30 mouse cellular contexts compared by ENCODE assay signal in the genomic region with DNA sequence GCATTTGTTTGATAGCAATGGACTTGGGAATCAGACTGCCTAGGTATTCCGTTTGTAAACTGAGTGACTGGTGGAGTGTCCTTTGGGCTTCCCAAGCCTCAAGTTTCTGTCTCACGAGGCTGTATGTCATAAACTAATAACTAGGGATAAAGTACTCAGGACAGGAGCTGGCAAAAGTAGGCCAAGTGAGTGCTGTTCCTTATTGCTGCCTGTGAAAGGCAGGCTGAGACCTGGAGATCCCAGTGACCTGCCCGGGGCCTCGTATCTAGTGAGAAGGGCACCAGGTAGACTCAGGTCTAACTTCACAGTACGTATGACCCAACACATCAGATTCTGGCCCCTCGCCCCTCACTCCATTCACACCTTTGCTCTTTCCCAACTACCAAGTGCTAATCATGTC. TPM values are rescaled to one million over a fixed set of nuclear protein-coding genes. Genes with fewer than 3 reads are reported as not detected.
"Had no signal": no experiment of that assay in that cellular context is flagged by ENCODE, and none has a peak within 500 bp of the region (broad histone marks: within the 10 kb centered on the region; RNA-seq: fewer than 3 reads in every experiment).

No protein-coding gene starts in this region.

- H3K9ac ChIP-seq: embryonic facial prominence, embryonic 12.5 days; embryonic facial prominence, embryonic 13.5 days; embryonic facial prominence, embryonic 15.5 days; forebrain, embryonic 12.5 days; forebrain, embryonic 13.5 days; forebrain, embryonic 15.5 days; forebrain, postnatal 0 days had no signal

- H3K27ac ChIP-seq: embryonic facial prominence, embryonic 10.5 days; embryonic facial prominence, embryonic 12.5 days; embryonic facial prominence, embryonic 13.5 days; embryonic facial prominence, embryonic 15.5 days; forebrain, embryonic 10.5 days; forebrain, embryonic 12.5 days; forebrain, embryonic 13.5 days; forebrain, embryonic 15.5 days; gastrocnemius, adult 2 months; heart, adult 2 months had no signal

- H3K4me2 ChIP-seq: embryonic facial prominence, embryonic 12.5 days; embryonic facial prominence, embryonic 13.5 days; embryonic facial prominence, embryonic 15.5 days; forebrain, embryonic 12.5 days; forebrain, embryonic 13.5 days; forebrain, embryonic 15.5 days had no signal

- H3K4me3 ChIP-seq: embryonic facial prominence, embryonic 10.5 days; embryonic facial prominence, embryonic 12.5 days; embryonic facial prominence, embryonic 13.5 days; embryonic facial prominence, embryonic 15.5 days; erythroblast, embryonic 14.5 days; forebrain, embryonic 10.5 days; forebrain, embryonic 12.5 days; forebrain, embryonic 13.5 days; forebrain, embryonic 15.5 days; gastrocnemius, adult 2 months; heart, adult 2 months had no signal

- ATAC-seq: forebrain, embryonic 13.5 days; forebrain, embryonic 14.5 days; forebrain, embryonic 15.5 days; forebrain, embryonic 16.5 days; forebrain, postnatal 0 days had no signal

- DNase-seq: cerebellum, adult 9-10 months; cerebellum, adult 9-11 months; cerebellum, postnatal 10 days; cerebellum, postnatal 14 days; cerebellum, postnatal 25 days; cerebellum, postnatal 36 days; embryo, embryonic 11 days; forebrain, postnatal 0 days; gastrocnemius, adult 2 months; gastrocnemius, postnatal 10 days; gastrocnemius, postnatal 14 days; gastrocnemius, postnatal 25 days; gastrocnemius, postnatal 36 days; heart, adult 11 months; heart, adult 18-20 months; heart, adult 2 months had no signal

- H3K36me3 ChIP-seq: embryonic facial prominence, embryonic 10.5 days; embryonic facial prominence, embryonic 12.5 days; embryonic facial prominence, embryonic 13.5 days; embryonic facial prominence, embryonic 15.5 days; forebrain, embryonic 10.5 days; forebrain, embryonic 12.5 days; forebrain, embryonic 15.5 days had no signal

- H3K9me3 ChIP-seq: embryonic facial prominence, embryonic 10.5 days; embryonic facial prominence, embryonic 12.5 days; embryonic facial prominence, embryonic 13.5 days; embryonic facial prominence, embryonic 15.5 days; forebrain, embryonic 10.5 days; forebrain, embryonic 12.5 days; forebrain, embryonic 13.5 days; forebrain, embryonic 15.5 days had no signal

RNA-seq across cellular contexts. Expression of a gene that starts 54.1 kb away (rescaled TPM):
- polyA plus RNA-seq: embryonic facial prominence, embryonic 10.5 days; embryonic facial prominence, embryonic 11.5 days; embryonic facial prominence, embryonic 13.5 days; erythroblast, embryonic 14.5 days; forebrain, embryonic 10.5 days; forebrain, embryonic 11.5 days; forebrain, embryonic 12.5 days; gonadal fat pad, adult 2 months; heart, adult 2 months had no signal
